Mouse (Mus musculus): ENCODE measurements around the gene Ltbr. TPM values are rescaled to one million over a fixed set of nuclear protein-coding genes. Genes with fewer than 3 reads are reported as not detected.

The Ltbr gene
- 10 to 100 TPM; 27.4 to 31.8 TPM for total RNA-seq (2021)

DNA sequence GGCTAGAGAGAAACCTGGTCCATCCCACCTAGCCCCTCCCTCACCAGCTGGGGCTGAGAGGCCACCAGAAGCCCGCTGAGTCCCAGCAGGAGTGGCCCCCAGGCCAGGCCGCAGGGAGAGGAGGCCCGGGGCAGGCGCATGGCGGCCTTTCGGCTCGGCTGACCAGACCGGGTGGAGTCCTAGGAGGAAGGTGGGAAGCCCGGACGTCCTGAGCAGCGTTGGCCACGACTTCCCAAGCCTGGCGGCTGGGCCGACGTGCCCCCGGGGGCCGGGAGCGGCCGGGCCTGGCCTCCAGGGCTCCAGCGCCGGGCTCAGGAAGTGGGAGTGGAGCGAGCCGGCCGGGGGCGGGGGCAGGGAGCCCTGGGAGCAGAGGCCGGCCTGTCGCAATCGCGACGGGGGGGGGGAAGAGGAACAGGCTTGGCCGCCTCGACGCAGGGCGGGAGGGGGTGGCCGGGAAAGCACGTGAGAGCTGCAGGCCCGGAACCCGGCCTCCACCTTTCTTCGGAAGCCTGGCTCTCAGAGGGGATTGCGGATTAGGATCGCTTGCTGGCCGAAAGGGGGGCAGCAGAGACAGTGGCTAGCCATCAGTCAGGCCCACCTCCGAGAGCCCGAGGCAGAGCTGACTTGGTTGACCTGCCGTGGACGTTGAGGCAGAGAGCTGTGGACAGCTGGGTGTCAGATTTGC, at the start of gene Ltbr:
TSS of gene Ltbr (minus strand) at position 340 of the 685 bp plus-strand sequence.
- DNase-seq (ENCODE audit: low spot score): peak; percentile 90
- intact Hi-C loops (cut with DNase I): loop anchor here (5.0 kb wide), 1 partner anchor 39 kb away; no protein-coding TSS in a partner anchor

DNA sequence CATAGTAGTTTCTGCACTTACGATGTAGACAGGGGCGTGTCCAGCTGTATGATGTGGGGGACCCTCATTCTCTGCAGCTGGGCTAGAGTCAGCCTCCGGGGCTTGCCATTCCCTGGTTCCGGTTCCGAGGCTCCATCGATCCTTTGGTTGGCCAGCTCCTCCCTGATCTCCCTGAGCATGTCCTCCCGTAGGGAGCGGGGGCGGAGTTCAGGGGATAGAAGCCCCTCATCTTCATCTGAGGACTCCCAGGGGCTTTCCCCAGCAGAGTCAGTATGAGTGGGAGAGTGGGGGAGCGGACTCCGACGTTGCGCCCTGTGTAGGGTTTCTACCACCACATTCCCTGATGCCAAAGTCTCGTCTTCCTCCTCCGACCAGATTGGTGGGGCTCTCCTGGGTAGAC, 49.3 kb upstream of the Ltbr start:
- intact Hi-C loops (cut with DNase I): no loop called here
- DNase-seq (ENCODE audit: low spot score): no peak

DNA sequence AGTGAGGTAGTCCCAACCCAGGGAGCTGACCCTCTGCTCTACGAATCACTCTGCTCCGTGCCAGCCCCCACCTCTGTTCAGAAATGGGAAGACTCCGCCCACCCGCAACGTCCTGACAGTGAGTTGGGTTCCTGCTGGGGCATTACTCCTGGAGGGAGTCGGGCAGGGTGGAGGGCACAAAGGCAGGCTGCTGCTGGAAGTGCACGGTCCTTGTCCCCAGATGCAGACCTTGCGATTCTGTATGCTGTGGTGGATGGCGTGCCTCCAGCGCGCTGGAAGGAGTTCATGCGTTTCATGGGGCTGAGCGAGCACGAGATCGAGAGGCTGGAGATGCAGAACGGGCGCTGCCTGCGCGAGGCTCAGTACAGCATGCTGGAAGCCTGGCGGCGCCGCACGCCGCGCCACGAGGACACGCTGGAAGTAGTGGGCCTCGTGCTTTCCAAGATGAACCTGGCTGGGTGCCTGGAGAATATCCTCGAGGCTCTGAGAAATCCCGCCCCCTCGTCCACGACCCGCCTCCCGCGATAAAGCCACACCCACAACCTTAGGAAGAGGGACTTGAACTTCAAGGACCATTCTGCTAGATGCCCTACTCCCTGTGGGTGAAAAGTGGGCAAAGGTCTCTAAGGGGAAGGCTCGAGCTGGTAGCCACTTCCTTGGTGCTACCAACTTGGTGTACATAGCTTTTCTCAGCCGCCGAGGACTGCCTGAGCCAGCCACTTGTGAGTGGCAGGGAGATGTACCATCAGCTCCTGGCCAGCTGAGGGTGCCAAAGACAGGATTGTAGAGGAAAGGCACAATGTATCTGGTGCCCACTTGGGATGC, 48.0 kb upstream of the Ltbr start:
- DNase-seq (ENCODE audit: low spot score): no peak

DNA sequence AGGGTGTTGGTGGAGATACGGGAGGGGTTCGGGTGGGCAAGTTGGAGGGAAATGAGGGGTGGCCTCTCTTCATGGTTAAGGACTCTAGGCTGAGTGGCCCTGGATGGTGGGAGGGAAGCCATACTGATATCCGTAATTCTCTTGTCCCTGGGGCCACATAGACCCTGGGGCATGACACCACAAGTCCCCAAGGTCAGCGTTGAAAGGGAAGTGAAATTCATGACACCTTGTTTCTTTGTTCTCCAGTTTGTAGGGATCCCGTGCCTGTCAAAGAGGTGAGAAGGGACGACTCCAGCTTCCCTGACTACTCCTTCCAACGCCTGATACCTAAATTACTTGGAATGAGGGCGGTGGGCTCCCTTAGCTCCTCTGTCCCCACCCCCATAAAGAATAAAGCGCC, 47.2 kb upstream of the Ltbr start:
- intact Hi-C loops (cut with DNase I): no loop called here
- DNase-seq (ENCODE audit: low spot score): no peak

More for the DNA sequence above, 48.0 kb upstream of the Ltbr start:
- intact Hi-C loops (cut with DNase I): no loop called here

DNA sequence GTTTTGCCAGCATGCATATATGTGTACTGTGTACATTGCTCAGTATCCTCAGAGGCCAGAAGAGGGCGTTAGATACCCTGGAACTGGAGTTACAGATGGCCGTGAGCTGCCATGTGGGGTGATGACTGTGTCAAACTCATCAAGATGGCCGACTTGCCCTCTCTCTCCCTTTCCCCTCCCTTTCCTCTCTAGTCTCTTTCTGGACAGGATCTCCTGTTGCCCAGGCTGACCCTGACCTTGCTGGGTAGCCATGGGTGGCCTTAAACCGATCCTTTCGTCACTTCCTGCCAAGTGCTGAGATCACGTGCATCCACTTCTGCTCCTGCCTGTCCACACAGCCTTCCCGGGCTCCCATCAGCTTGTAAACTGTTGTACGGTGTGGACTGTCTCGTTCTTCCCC, 46.3 kb upstream of the Ltbr start:
- intact Hi-C loops (cut with DNase I): no loop called here

DNA sequence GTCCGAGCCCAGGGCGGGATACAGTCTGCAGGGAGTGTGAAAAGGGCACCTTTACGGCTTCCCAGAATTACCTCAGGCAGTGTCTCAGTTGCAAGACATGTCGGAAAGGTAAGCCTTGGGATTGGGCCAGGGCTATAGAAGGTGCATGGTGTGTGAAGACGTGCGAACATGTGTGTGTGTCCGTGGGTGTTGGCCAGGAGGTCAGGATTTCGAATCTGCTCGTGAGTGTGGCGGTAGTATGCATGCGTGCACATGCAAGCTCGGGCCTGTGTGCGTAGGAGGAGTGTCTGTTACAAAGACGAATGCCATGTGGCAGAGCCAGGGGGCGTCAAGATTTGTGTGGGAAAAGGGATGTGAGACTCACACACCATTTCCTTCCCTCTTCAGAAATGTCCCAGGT, 43.6 kb upstream of the Ltbr start:
- intact Hi-C loops (cut with DNase I): no loop called here
- no peak for DNase-seq (ENCODE audit: low spot score)

More for the DNA sequence above, 46.3 kb upstream of the Ltbr start:
- DNase-seq (ENCODE audit: low spot score): no peak

DNA sequence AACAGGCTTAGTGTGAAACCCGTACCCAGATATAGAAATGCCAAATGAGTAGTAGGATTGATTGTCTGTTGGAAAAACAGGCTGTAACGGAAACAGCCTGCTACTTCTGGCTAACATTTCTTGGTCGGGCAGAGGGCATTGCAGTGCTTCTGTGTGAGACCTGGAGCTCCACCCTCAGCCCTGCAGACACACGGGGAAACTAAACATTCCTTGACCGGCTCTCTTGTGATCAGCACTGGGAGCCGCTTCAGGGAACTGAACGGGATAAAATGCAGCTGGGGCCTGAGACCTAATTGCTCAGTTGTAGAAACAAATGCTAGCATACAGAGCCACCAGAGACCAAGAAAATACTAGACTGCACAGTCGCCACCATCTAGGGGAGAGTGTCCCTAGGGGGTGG, 42.6 kb upstream of the Ltbr start:
- no peak for DNase-seq (ENCODE audit: low spot score)

DNA sequence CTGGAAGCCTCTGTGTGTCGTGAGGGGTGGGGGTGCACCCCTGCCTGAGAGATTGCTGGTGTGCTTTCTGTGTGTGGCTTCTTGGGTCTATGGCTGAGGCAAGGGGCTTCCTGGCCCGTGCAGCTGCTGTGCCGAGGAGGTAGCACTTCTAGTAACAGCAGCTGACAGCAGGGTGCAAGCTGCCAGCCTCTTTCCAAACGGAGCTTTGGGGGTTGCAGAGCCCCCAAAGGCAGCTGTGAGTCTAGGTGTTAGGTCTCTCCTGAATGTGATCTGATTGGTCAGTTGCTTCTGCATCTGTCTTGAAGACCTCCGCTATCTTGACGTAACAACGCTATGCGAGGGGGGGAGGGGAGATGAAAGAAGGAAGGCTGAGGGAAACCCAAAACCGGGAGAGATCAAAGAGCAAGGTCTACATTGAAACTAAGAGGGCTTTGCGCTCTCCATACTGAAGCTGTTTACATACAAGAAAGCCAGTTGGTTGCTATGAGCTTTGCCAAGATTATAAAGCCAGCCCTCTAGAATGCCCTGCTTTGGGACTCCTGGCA, 41.6 kb upstream of the Ltbr start:
- intact Hi-C loops (cut with DNase I): no loop called here
- DNase-seq (ENCODE audit: low spot score): no peak

More for the DNA sequence above, 42.6 kb upstream of the Ltbr start:
- intact Hi-C loops (cut with DNase I): no loop called here

DNA sequence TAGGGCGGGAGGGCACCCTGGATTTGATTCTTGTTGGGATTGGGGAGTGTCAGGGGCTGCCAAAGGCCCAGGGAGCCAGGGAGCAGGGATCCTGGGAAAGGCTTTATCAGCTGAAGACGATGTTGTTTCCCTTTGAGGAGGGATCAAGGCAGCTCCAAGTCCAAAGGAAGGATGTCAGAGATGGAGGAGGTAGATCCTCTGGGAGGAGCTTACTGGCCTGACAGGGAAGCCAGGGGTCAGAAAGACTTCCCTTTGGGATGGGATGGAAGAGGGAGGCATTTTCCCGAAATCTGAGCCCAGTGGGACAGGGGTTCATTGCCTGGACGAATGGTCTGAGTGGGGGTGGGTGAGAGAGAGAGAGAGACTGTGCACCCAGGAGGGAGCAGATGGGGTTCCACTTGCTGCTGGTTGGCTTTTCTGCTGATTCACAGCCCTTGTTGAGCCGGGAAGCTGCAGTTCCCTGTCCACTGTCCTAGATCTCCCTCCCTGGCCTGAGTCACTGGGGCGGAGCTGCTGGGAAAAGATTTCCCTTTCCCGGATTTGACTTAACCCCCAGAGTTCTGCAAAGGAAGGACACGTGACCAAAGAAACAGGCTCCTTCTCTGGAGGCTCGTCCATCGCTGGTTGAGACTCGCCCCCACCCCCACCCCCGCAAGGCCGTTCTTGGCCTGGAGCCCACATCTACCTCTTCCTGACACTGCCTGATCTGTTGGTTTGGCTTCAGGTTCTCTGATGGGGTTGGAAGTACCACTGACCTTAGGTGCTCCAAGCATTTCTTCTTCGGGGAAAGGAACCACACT, 40.9 kb upstream of the Ltbr start:
- intact Hi-C loops (cut with DNase I): loop anchor here (5.0 kb wide), 1 partner anchor 42 kb away; the partner anchor contains the start of gene Ltbr

DNA sequence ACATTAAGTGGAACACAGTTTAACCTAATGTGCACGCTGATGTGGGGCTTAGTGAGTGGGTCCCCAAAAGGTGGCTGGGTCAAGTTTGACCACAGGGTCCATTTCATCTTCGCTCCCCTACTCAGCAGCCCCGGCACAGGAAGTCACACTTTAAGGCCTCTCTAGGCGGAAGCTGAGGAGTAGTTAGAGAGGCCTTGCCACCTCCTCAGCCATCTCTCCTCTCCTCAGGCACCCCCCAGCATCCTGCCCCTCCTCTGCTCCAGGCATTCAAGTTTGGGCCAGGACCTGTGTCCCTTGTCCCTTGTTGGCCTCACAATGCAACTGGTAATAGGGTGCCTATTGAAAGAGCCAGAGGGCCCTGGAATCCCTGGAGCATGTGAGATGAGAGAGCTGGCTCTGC, 40.0 kb upstream of the Ltbr start:
- intact Hi-C loops (cut with DNase I): loop anchor here (5.0 kb wide), 1 partner anchor 41 kb away; the partner anchor contains the start of gene Ltbr

More for the DNA sequence above, 40.9 kb upstream of the Ltbr start:
- DNase-seq (ENCODE audit: low spot score): peak; percentile 78

DNA sequence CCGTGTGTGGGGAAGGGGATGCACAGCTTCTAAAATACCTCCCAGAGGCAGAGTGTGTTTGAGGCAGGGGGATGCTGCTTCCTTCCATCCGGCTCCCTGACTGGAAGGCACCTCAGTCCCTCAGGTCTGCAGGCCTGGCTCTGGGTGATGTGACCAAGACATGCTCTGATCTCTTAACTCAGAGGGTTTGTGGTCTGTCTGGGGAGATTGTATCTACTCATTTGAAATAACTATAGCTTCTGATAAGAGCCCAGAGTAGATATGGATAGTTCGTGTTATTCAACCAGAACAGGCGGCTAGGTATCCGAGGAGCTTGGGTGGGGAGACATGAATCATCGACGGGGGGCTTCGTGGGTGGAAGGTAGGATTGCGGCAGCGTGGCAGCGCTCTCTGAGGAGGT, 39.5 kb upstream of the Ltbr start:
- no peak for DNase-seq (ENCODE audit: low spot score)
- intact Hi-C loops (cut with DNase I): loop anchor here (5.0 kb wide), 1 partner anchor 41 kb away; the partner anchor contains the start of gene Ltbr

More for the DNA sequence above, 40.0 kb upstream of the Ltbr start:
- no peak for DNase-seq (ENCODE audit: low spot score)

DNA sequence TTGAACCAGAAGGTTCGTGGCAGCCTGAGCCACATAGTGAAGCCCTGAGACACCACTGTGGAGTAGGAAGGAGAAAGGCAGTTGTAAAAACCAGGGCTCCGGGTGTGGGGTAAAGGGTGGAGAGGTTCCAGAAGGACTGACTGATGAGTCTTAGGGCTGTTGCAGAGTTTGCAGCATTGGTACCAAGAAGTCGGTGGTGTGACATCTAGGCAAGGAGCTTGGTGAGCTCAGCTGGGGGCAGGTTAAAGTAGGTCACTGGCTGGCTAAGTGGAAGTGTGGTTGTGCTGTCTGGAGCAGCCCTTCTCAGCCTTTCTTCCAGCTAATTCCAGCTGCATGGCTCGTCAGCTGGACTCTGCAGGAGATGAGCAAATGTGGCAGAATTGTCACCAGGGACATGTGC, 39.1 kb upstream of the Ltbr start:
- no peak for DNase-seq (ENCODE audit: low spot score)
- intact Hi-C loops (cut with DNase I): loop anchor here (5.0 kb wide), 1 partner anchor 41 kb away; the partner anchor contains the start of gene Ltbr

DNA sequence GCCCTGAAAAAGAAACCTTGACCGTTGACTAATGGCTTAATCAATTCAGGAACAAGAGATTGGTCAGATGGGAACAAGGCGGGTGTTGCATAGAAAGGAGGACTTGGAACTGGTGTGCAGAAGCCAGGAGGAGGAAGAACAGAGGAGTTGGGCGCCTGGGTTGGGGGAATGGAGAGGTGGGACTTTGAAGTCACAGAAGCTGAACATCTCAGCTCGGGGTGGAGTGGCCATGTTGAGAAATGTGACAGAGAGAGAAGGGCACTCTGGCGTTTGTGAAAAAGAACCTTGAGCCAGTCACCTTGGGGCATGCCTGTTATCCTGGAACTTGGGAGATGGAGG, 38.3 kb upstream of the Ltbr start:
- intact Hi-C loops (cut with DNase I): loop anchor here (5.0 kb wide), 1 partner anchor 40 kb away; the partner anchor contains the start of gene Ltbr
- no peak for DNase-seq (ENCODE audit: low spot score)

DNA sequence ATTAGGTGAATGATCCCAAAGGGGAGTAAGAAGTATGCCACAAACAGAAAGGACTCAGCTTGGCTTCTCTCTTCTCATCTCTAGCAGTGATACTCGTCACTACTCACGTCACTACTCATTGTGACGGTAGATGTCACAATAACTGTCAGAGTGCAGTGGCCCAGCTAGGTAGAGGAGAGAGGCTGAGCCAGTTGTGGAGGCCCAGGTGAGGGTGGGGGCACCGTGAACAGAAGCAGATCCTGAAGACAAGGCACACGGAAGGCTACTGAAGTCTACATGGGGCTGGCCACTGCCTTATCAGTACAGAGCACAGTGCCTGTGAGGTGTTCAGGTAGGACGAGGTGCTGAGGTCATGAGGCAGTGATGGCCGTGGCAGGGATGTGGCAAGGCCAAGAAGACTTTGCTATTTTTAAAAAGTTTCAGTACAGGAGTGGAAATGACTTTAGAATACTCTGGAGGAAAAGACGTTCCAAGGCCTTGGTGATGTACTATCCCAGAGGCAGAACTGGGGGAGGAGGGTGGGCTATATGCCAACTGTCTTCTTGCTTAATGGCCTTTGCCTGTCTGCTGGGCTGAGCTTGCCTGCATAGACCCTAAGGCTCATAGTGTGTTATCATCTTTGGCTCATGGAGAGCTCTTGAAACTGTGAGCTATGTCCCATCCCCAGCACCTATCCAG, 37.8 kb upstream of the Ltbr start:
- intact Hi-C loops (cut with DNase I): loop anchor here (2.0 to 5.0 kb wide), 2 partner anchors 39 to 187 kb away; partner anchors contain the start of gene Ltbr

DNA sequence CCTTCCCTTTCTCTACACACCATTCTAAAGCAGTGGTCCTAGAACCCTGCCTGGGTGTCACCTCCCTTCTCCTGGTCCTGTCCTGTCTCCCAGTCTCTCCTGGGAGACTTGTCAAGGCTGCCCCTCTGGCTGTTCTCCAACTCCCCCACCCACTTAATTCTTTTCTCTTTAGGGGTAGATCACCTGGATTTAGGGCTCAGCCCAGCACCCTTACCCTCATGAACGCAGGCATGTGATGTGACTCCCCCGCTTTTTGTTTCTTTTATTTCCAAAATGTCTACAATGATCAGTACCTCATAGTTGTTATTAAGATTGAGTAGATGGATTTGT, 37.3 kb upstream of the Ltbr start:
- intact Hi-C loops (cut with DNase I): loop anchor here (2.0 to 5.0 kb wide), 2 partner anchors 39 to 186 kb away; partner anchors contain the start of gene Ltbr
- DNase-seq (ENCODE audit: low spot score): no peak

More for the DNA sequence above, 37.8 kb upstream of the Ltbr start:
- DNase-seq (ENCODE audit: low spot score): no peak

DNA sequence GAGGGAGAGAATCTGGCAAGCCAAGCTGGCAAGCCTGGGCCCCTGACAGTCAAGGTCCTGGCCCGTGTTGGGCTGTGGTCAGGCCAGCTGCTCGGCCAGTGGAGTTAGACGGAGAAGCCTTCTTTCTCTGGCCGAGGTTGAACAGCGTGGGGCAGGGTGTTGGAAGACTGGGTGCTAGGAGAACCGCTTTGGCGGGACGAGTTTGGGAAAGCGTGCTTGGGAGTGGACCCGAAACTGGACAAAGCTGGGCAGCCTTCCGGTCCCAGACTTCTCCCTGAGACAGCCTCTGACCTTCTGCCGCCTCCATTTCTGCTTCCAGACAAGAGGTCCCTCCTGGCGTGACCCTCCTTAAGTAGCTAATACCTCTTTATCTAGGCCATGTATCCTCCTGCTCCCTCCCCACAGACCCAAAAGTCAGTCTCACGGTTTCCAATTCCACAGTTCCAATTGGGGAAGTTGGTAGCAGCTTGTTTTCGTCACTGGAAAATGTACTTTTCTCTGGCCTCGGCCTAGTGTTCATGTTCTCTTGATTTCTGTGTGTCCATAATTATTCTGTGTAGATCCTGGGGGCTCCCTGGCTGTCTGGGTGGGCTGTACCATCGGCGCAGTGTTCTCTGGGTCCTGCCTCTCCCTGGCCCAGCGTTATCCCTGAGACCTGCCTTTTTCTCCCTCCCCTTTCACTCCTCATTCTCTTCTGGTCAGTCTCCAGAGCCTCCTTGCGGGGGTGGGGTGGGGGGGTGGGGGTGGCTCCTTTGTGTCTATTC, 36.7 kb upstream of the Ltbr start:
- intact Hi-C loops (cut with DNase I): loop anchor here (2.0 to 5.0 kb wide), 2 partner anchors 38 to 186 kb away; partner anchors contain the start of gene Ltbr
- DNase-seq (ENCODE audit: low spot score): no peak

DNA sequence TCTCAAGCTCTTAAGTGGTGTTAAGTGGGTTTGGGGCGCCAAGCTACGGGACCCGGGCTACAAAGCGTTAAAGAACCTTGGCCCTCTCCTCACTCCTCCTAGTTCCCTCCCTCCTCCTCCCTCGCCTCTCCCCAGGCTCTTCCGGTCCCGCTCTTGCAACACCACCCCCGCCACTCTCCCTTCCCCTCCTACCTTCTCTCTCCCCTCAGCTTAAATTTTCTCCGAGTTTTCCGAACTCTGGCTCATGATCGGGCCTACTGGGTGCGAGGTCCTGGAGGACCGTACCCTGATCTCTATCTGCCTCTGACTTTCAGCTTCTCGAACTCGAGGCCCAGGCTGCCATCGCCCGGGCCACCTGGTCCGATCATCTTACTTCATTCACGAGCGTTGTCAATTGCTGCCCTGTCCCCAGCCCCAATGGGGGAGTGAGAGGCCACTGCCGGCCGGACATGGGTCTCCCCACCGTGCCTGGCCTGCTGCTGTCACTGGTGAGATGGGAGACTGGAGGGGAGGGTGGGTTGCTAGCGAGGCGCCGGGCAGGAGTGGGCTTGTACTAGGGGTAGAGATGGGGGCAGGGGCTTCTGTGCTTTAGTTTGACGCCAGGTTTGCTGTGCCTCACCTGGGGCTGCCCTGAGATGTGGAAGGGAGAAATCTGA, 36.0 kb upstream of the Ltbr start:
- intact Hi-C loops (cut with DNase I): loop anchor here (2.0 to 5.0 kb wide), 3 partner anchors 19 to 185 kb away; partner anchors contain the start of gene Ltbr
- DNase-seq (ENCODE audit: low spot score): peak; percentile 63
